7 mouse cellular contexts compared by ENCODE assay signal in genomic region chr11:76398798-76399586, GRCm38 (mm10). TPM values are rescaled to one million over a fixed set of nuclear protein-coding genes. Genes with fewer than 3 reads are reported as not detected.
DNase-seq lines count a peak whose midpoint lies in the region; ATAC-seq and TF ChIP-seq lines count a peak whose summit lies in the region.

Gene Nxn (minus strand): TSS chr11:76399140.

- H3K4me3 ChIP-seq in intestine, embryonic 15.5 days (replicated peaks) = peak within 1 kb of the TSS; percentile 86
- H3K4me3 ChIP-seq in limb, embryonic 11.5 days (ENCODE audit: low read depth, low read length) = peak within 1 kb of the TSS; percentile 80
- H3K4me3 ChIP-seq in midbrain, embryonic 13.5 days (replicated peaks) = peak within 1 kb of the TSS; percentile 88
- H3K4me3 ChIP-seq in small intestine, adult 2 months (ENCODE audit: low read depth, low read length) = peak within 1 kb of the TSS; percentile 70

- peaks cover 6% of the 10 kb centered on the region; the same call in 1 of the 2 replicates for H3K4me1 ChIP-seq in intestine, embryonic 15.5 days (replicated peaks)
- H3K4me1 ChIP-seq in limb, embryonic 11.5 days (ENCODE audit: control insufficient read depth, insufficient read depth, low read length) = peaks cover 12% of the 10 kb centered on the region
- peaks cover 33% of the 10 kb centered on the region for H3K4me1 ChIP-seq in midbrain, embryonic 13.5 days (replicated peaks)
- H3K4me1 ChIP-seq in small intestine, adult 2 months (ENCODE audit: control insufficient read depth, insufficient read depth, insufficient read length, low read length) = peaks cover 7% of the 10 kb centered on the region

- H3K27me3 ChIP-seq in intestine, embryonic 15.5 days (replicated peaks) = no peaks in the 10 kb centered on the region
- no peaks in the 10 kb centered on the region for H3K27me3 ChIP-seq in limb, embryonic 11.5 days (ENCODE audit: control insufficient read depth, insufficient read depth, low read length)
- H3K27me3 ChIP-seq in midbrain, embryonic 13.5 days = peaks cover 3% of the 10 kb centered on the region; the same call in 1 of the 2 replicates
- H3K27me3 ChIP-seq in small intestine, adult 2 months (ENCODE audit: control insufficient read depth, insufficient read depth, low read length) = no peaks in the 10 kb centered on the region

- TF ChIP-seq POLR2A in small intestine, adult 2 months (IDR thresholded peaks at IDR 0.05; ENCODE audit: low read depth, low read length) = peak; percentile 14; the same call in 1 of the 2 replicates

- under 1% methylated on average over 70 of the region's 70 CpGs for WGBS in intestine, embryonic 15.5 days
- under 1% methylated on average over 67 of the region's 70 CpGs for WGBS in limb, embryonic 11.5 days
- under 1% methylated on average over 70 of the region's 70 CpGs for WGBS in midbrain, embryonic 13.5 days
- WGBS in small intestine, adult 2 months = 1% methylated on average over 64 of the region's 70 CpGs

- no peak for TF ChIP-seq CTCF in small intestine, adult 2 months (IDR thresholded peaks at IDR 0.05; ENCODE audit: extremely low read depth, insufficient read length, insufficient replicate concordance, low read depth, low read length)

- no peaks in the 10 kb centered on the region for H3K36me3 ChIP-seq in intestine, embryonic 15.5 days
- no peaks in the 10 kb centered on the region for H3K36me3 ChIP-seq in limb, embryonic 11.5 days (ENCODE audit: control insufficient read depth, insufficient read depth, low read length)
- H3K36me3 ChIP-seq in midbrain, embryonic 13.5 days = no peaks in the 10 kb centered on the region
- no peaks in the 10 kb centered on the region for H3K36me3 ChIP-seq in small intestine, adult 2 months (ENCODE audit: control insufficient read depth, insufficient read depth, low read length)

- intact Hi-C loops in gastrocnemius, postnatal 36 days (cut with DNase I) = loop anchor here (5.0 kb wide), 2 partner anchors 82 to 127 kb away; no protein-coding TSS in a partner anchor

- H3K27ac ChIP-seq in intestine, embryonic 15.5 days = peak within 1 kb of the TSS; percentile 91
- peak within 1 kb of the TSS; percentile 79 for H3K27ac ChIP-seq in limb, embryonic 11.5 days (replicated peaks; ENCODE audit: low read depth, low read length)
- peak within 1 kb of the TSS; percentile 88 for H3K27ac ChIP-seq in midbrain, embryonic 13.5 days
- peak within 1 kb of the TSS; percentile 40; the same call in 1 of the 2 replicates for H3K27ac ChIP-seq in small intestine, adult 2 months (ENCODE audit: insufficient read depth, low read depth, low read length)

- DNase-seq in adrenal gland, adult 2 months = peak; percentile 97
- DNase-seq in embryo, embryonic 10.5 days (ENCODE audit: low spot score) = peak; percentile 93
- DNase-seq in gastrocnemius, postnatal 36 days = peak; percentile 94 to 96
- DNase-seq in limb, embryonic 11.5 days (ENCODE audit: low spot score) = peak; percentile 95

- no peaks in the 10 kb centered on the region for H3K9me3 ChIP-seq in intestine, embryonic 15.5 days
- H3K9me3 ChIP-seq in limb, embryonic 11.5 days (ENCODE audit: control insufficient read depth, low read length) = no peaks in the 10 kb centered on the region
- no peaks in the 10 kb centered on the region for H3K9me3 ChIP-seq in midbrain, embryonic 13.5 days

- ATAC-seq in intestine, embryonic 15.5 days = peak; percentile 95
- ATAC-seq in limb, embryonic 11.5 days (ENCODE audit: insufficient number of reproducible peaks, low FRiP score, low TSS enrichment, low read depth) = peak; percentile 84
- peak; percentile 91 for ATAC-seq in midbrain, embryonic 13.5 days

- H3K9ac ChIP-seq in intestine, embryonic 15.5 days = peak within 1 kb of the TSS; percentile 86
- H3K9ac ChIP-seq in limb, embryonic 11.5 days (ENCODE audit: low read length) = peak within 1 kb of the TSS; percentile 81
- H3K9ac ChIP-seq in midbrain, embryonic 13.5 days (replicated peaks) = peak within 1 kb of the TSS; percentile 86

- peak within 1 kb of the TSS; percentile 89 for H3K4me2 ChIP-seq in intestine, embryonic 15.5 days (replicated peaks)
- H3K4me2 ChIP-seq in limb, embryonic 11.5 days (ENCODE audit: low read depth, severe bottlenecking) = peak within 1 kb of the TSS; percentile 66
- H3K4me2 ChIP-seq in midbrain, embryonic 13.5 days (replicated peaks) = peak within 1 kb of the TSS; percentile 98

RNA-seq across cellular contexts. Expression of gene Nxn, which starts in this region (rescaled TPM):
- total RNA-seq in adrenal gland, adult 2 months (2021) = 10 to 100 TPM; 28.9 to 31.6 TPM
- polyA plus RNA-seq in adrenal gland, adult 2 months (2012; rRNA removed) = 21.5 and 25.2 TPM in 2 replicates
- 10 to 100 TPM; 26.3 to 37.3 TPM for total RNA-seq in gastrocnemius, postnatal 36 days (2021)
- polyA plus RNA-seq in intestine, embryonic 15.5 days (2015; fragmentation: Nextera tagmentation; extraction: Ambion mirVana) = 31.1 and 31.2 TPM in 2 replicates
- 45.7 and 57.3 TPM in 2 replicates for polyA plus RNA-seq in limb, embryonic 11.5 days (2014; fragmentation: Nextera tagmentation; extraction: Ambion mirVana)
- polyA plus RNA-seq in midbrain, embryonic 13.5 days (2015; fragmentation: Nextera tagmentation; extraction: Ambion mirVana) = 29.0 and 34.3 TPM in 2 replicates
- polyA plus RNA-seq in small intestine, adult 2 months (2012; rRNA removed) = 5.4 and 7.4 TPM in 2 replicates

Comparison
In these comparisons a context has a peak if more than half of its experiments do, and no peak if none do; other contexts are left out.
1. Peak in every context shown above with its lines: DNase-seq, ATAC-seq, H3K4me3 ChIP-seq and H3K27ac ChIP-seq.
2. H3K27ac ChIP-seq: peak in every context shown above with its lines; median percentile 91 in intestine, embryonic 15.5 days; 88 in midbrain, embryonic 13.5 days; 79 in limb, embryonic 11.5 days; 40 in small intestine, adult 2 months.